ENCODE assay signal across 8 mouse cellular contexts in genomic region chr4:128839811-128840738, GRCm38 (mm10). TPM values are rescaled to one million over a fixed set of nuclear protein-coding genes. Genes with fewer than 3 reads are reported as not detected.
DNase-seq lines count a peak whose midpoint lies in the region; ATAC-seq lines count a peak whose summit lies in the region.

No protein-coding gene starts in this region.

- ATAC-seq in forebrain, embryonic 16.5 days: no peak
- ATAC-seq in heart, embryonic 12.5 days (ENCODE audit: insufficient number of reproducible peaks, low FRiP score): peak; percentile 81
- peak; percentile 88 for ATAC-seq in kidney, embryonic 14.5 days (ENCODE audit: low FRiP score, low TSS enrichment)
- ATAC-seq in cerebellum, adult (ENCODE audit: insufficient number of reproducible peaks, low FRiP score, low TSS enrichment): no peak

- no peak overlapping the region for H3K4me3 ChIP-seq in forebrain, embryonic 10.5 days
- no peak overlapping the region for H3K4me3 ChIP-seq in forebrain, embryonic 16.5 days (replicated peaks; ENCODE audit: low read length)
- no peak overlapping the region for H3K4me3 ChIP-seq in heart, embryonic 12.5 days
- H3K4me3 ChIP-seq in kidney, embryonic 14.5 days (ENCODE audit: low read length): no peak overlapping the region

- 59% methylated on average over 16 of the region's 16 CpGs for WGBS in forebrain, embryonic 10.5 days
- 50% methylated on average over 16 of the region's 16 CpGs for WGBS in forebrain, embryonic 16.5 days
- 30% methylated on average over 16 of the region's 16 CpGs for WGBS in heart, embryonic 12.5 days
- 23% methylated on average over 16 of the region's 16 CpGs for WGBS in kidney, embryonic 14.5 days

- no peak overlapping the region for H3K9ac ChIP-seq in forebrain, embryonic 16.5 days (replicated peaks; ENCODE audit: low read depth, low read length)
- no peak overlapping the region for H3K9ac ChIP-seq in heart, embryonic 12.5 days
- no peak overlapping the region for H3K9ac ChIP-seq in kidney, embryonic 14.5 days (ENCODE audit: low read depth, low read length)

- H3K27me3 ChIP-seq in forebrain, embryonic 10.5 days (ENCODE audit: poor library complexity, severe bottlenecking): no peaks in the 10 kb centered on the region
- no peaks in the 10 kb centered on the region for H3K27me3 ChIP-seq in forebrain, embryonic 16.5 days (replicated peaks; ENCODE audit: control insufficient read depth, insufficient read depth, low read length)
- no peaks in the 10 kb centered on the region for H3K27me3 ChIP-seq in heart, embryonic 12.5 days (replicated peaks)
- H3K27me3 ChIP-seq in kidney, embryonic 14.5 days (ENCODE audit: control insufficient read depth, insufficient read depth, low read length): no peaks in the 10 kb centered on the region

- DNase-seq in forebrain, embryonic 10.5 days (ENCODE audit: extremely low spot score, low spot score): no peak
- DNase-seq in embryo, embryonic 9.5 days (ENCODE audit: extremely low spot score): peak; percentile 69
- DNase-seq in lung, postnatal 14 days: peak; percentile 27
- peak; percentile 36 for DNase-seq in skeletal muscle tissue, adult 2 months (ENCODE audit: low read depth, low spot score)

- H3K4me2 ChIP-seq in forebrain, embryonic 16.5 days (ENCODE audit: low read length): no peak overlapping the region
- 0 out of 2 replicates have a peak overlapping the region, but pooled peaks have one; percentile 9 for H3K4me2 ChIP-seq in heart, embryonic 12.5 days
- H3K4me2 ChIP-seq in kidney, embryonic 14.5 days (replicated peaks; ENCODE audit: low read depth, low read length): no peak overlapping the region

- peaks cover 48% of the 10 kb centered on the region for H3K4me1 ChIP-seq in forebrain, embryonic 10.5 days
- peaks cover 6% of the 10 kb centered on the region for H3K4me1 ChIP-seq in forebrain, embryonic 16.5 days (replicated peaks; ENCODE audit: control insufficient read depth, insufficient read depth, low read length)
- peaks cover 37% of the 10 kb centered on the region for H3K4me1 ChIP-seq in heart, embryonic 12.5 days (replicated peaks)
- peaks cover 37% of the 10 kb centered on the region for H3K4me1 ChIP-seq in kidney, embryonic 14.5 days (ENCODE audit: control insufficient read depth, insufficient read depth, low read length)

- H3K9me3 ChIP-seq in forebrain, embryonic 10.5 days: no peaks in the 10 kb centered on the region
- no peaks in the 10 kb centered on the region for H3K9me3 ChIP-seq in forebrain, embryonic 16.5 days (ENCODE audit: control insufficient read depth, low read length)
- H3K9me3 ChIP-seq in heart, embryonic 12.5 days (replicated peaks): no peaks in the 10 kb centered on the region
- H3K9me3 ChIP-seq in kidney, embryonic 14.5 days (ENCODE audit: control insufficient read depth, low read length): no peaks in the 10 kb centered on the region

- peak overlapping the region; percentile 73 for H3K27ac ChIP-seq in forebrain, embryonic 10.5 days
- no peak overlapping the region for H3K27ac ChIP-seq in forebrain, embryonic 16.5 days (ENCODE audit: low read length)
- peak overlapping the region; percentile 91 for H3K27ac ChIP-seq in heart, embryonic 12.5 days (ENCODE audit: poor library complexity, severe bottlenecking)
- H3K27ac ChIP-seq in kidney, embryonic 14.5 days (ENCODE audit: low read depth, low read length): peak overlapping the region; percentile 85

- no peaks in the 10 kb centered on the region for H3K36me3 ChIP-seq in forebrain, embryonic 10.5 days (replicated peaks)
- no peaks in the 10 kb centered on the region for H3K36me3 ChIP-seq in forebrain, embryonic 16.5 days (ENCODE audit: control insufficient read depth, insufficient read depth)
- H3K36me3 ChIP-seq in heart, embryonic 12.5 days: no peaks in the 10 kb centered on the region
- no peaks in the 10 kb centered on the region for H3K36me3 ChIP-seq in kidney, embryonic 14.5 days (ENCODE audit: control insufficient read depth, insufficient read depth, low read length)

RNA-seq across cellular contexts. Expression of gene Zfp362, which starts 34.2 kb away (rescaled TPM):
- 37.1 and 37.3 TPM in 2 replicates for polyA plus RNA-seq in forebrain, embryonic 10.5 days (2016; fragmentation: Nextera tagmentation; extraction: Ambion mirVana)
- polyA plus RNA-seq in forebrain, embryonic 16.5 days (2015; fragmentation: Nextera tagmentation; extraction: Ambion mirVana): 45.2 and 47.6 TPM in 2 replicates
- polyA plus RNA-seq in heart, embryonic 12.5 days (2016; fragmentation: Nextera tagmentation; extraction: Ambion mirVana): 21.3 and 21.8 TPM in 2 replicates
- polyA plus RNA-seq in kidney, embryonic 14.5 days (2014; fragmentation: Nextera tagmentation; extraction: Ambion mirVana): 33.4 and 37.8 TPM in 2 replicates

RNA-seq across cellular contexts. Expression of gene Trim62, which starts 43.3 kb away (rescaled TPM):
- 6.8 and 7.4 TPM in 2 replicates for polyA plus RNA-seq in forebrain, embryonic 10.5 days (2016; fragmentation: Nextera tagmentation; extraction: Ambion mirVana)
- polyA plus RNA-seq in forebrain, embryonic 16.5 days (2015; fragmentation: Nextera tagmentation; extraction: Ambion mirVana): 9.3 and 10.9 TPM in 2 replicates
- 5.0 and 6.1 TPM in 2 replicates for polyA plus RNA-seq in heart, embryonic 12.5 days (2016; fragmentation: Nextera tagmentation; extraction: Ambion mirVana)
- polyA plus RNA-seq in kidney, embryonic 14.5 days (2014; fragmentation: Nextera tagmentation; extraction: Ambion mirVana): 7.3 and 11.0 TPM in 2 replicates

Comparison
In these comparisons a context has a peak if more than half of its experiments do, and no peak if none do; other contexts are left out.
1. ATAC-seq: peak in heart, embryonic 12.5 days (single experiment) and kidney, embryonic 14.5 days (single experiment); none in forebrain, embryonic 16.5 days (single experiment) and cerebellum, adult (single experiment).